Mouse (Mus musculus) liver, embryonic 14.5 days (tissue): ENCODE measurements around the gene Cfap54. TPM values are rescaled to one million over a fixed set of nuclear protein-coding genes. Genes with fewer than 3 reads are reported as not detected.

Experiments
- ATAC-seq: fragments of 200-750 bp; cut with Nextera tagmentation; 2 replicates; pipeline ENCODE4 v1.8.0; 2017; ENCODE audit warnings: moderate number of reproducible peaks, mild to moderate bottlenecking, moderate library complexity; ENCODE audit not compliant: insufficient read depth
- DNase-seq, 3 experiments: peaks; one replicate each; pipeline ENCODE4 v3.0.0-alpha.2; 2012 to 2013; ENCODE audit warnings: low read depth in 3 of 3, low spot score in 3 of 3
- H3K27ac ChIP-seq: fragments of 300-500 bp; sonication (generic); 2 replicates; pipeline ENCODE4 v1.5.1; 2014; ENCODE audit warnings: moderate library complexity, mild to moderate bottlenecking, control low read depth, inconsistent platforms
- H3K27me3 ChIP-seq: fragments of 300-500 bp; sonication (generic); 2 replicates; pipeline ENCODE4 v1.6.1; 2014; ENCODE audit warnings: mild to moderate bottlenecking, low read length, moderate library complexity; ENCODE audit not compliant: control insufficient read depth, insufficient read depth
- H3K36me3 ChIP-seq: fragments of 300-500 bp; sonication (generic); replicated peaks from 2 replicates; pipeline ENCODE4 v1.6.1; 2014; ENCODE audit warnings: low read depth; ENCODE audit not compliant: control insufficient read depth, insufficient read depth
- H3K4me1 ChIP-seq, 2 experiments: fragments of 200-500 bp in 1 of 2; fragments of 300-500 bp in 1 of 2; sonication (generic) in 1 of 2; replicated peaks; 2 replicates each; pipeline ENCODE4 v1.6.1; 2012 to 2014; ENCODE audit warnings: antibody characterized with exemption in 1 of 2, inconsistent platforms in 1 of 2, low read length in 1 of 2; ENCODE audit not compliant: control insufficient read depth in 2 of 2, insufficient read depth in 2 of 2
- H3K4me2 ChIP-seq: fragments of 300-500 bp; sonication (generic); 2 replicates; pipeline ENCODE4 v1.6.1; 2014; ENCODE audit warnings: low read depth, mild to moderate bottlenecking, control low read depth, moderate library complexity
- H3K4me3 ChIP-seq, 2 experiments: fragments of 200-500 bp in 1 of 2; fragments of 300-500 bp in 1 of 2; sonication (generic) in 1 of 2; 2 replicates each; pipeline ENCODE4 v1.5.1; 2012 to 2014; ENCODE audit warnings: low read depth in 2 of 2, low read length in 2 of 2, mild to moderate bottlenecking in 2 of 2, control low read depth in 1 of 2, inconsistent platforms in 1 of 2, moderate library complexity in 1 of 2; ENCODE audit not compliant: insufficient read depth in 1 of 2
- H3K9ac ChIP-seq: fragments of 300-500 bp; sonication (generic); replicated peaks from 2 replicates; pipeline ENCODE4 v1.6.1; 2014; ENCODE audit warnings: mild to moderate bottlenecking, control low read depth, moderate library complexity
- H3K9me3 ChIP-seq: fragments of 300-500 bp; sonication (generic); 2 replicates; pipeline ENCODE4 v1.6.1; 2016; ENCODE audit warnings: low read length, mixed read lengths; ENCODE audit not compliant: control insufficient read depth
- CTCF ChIP-seq: IDR thresholded peaks from 2 replicates; pipeline ENCODE4 v1.5.1; 2016; ENCODE audit warnings: antibody characterized with exemption, low read depth, control low read depth
- EP300 ChIP-seq: IDR thresholded peaks from 2 replicates; pipeline ENCODE4 v1.6.1; 2016; ENCODE audit warnings: antibody characterized with exemption, low read depth
- WGBS: fragments of 180-500 bp; shearing (Covaris S2); extraction: QIAGEN DNeasy Blood & Tissue Kit; methylation state at CpG from one replicate; pipeline ENCODE4 v1.1.7; 2014; ENCODE audit not compliant: insufficient replicate concordance; 5-methylcytosine and 5-hydroxymethylcytosine counted together
- polyA plus RNA-seq, 2 experiments: library from polyadenylated mRNA; depleted of rRNA in 1 of 2; stranded (reverse) in 1 of 2; unstranded in 1 of 2; fragments of >200 nt; fragmentation: Nextera tagmentation in 1 of 2; extraction: Ambion mirVana in 1 of 2; gene quantifications; 2 replicates each; pipeline versions ENCODE4 v1.2.1 to v1.2.3; 2012 to 2014

Cfap54 gene
- polyA plus RNA-seq, 2 experiments: 0.06 to 0.11 TPM

DNA sequence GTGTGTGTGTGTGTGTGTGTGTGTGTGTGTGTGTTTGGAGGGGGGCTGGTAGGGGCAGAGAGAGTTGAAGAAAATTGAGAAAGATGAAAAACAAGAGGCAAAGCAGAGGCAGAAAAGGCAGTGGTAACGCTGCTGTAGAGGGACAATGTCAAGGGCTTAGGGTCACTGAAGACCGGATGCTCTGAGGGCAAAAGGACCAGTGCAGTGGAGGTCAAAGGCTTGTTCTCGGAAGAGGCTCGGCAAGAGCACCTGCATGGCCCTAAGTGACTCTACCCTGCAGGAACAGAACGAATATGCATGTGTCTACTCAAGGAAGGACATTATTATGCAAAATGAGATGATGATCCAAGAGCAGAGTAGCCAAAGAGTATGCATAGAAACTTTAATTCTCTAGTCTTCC lies 264.5 kb downstream of the Cfap54 start:
- TF ChIP-seq CTCF (no peak), EP300 (no peak)
- Histone ChIP-seq H3K27me3 (no peaks in the 10 kb centered on the region), H3K36me3 (no peaks in the 10 kb centered on the region), H3K9ac (no peak overlapping the region), H3K27ac (no peak overlapping the region), H3K9me3 (no peaks in the 10 kb centered on the region), H3K4me1 (no peaks in the 10 kb centered on the region), H3K4me3 (no peak overlapping the region), H3K4me2 (no peak overlapping the region)
- WGBS: 58% methylated on average over 5 of the region's 5 CpGs
- ATAC-seq (no peak), DNase-seq (no peak)

DNA sequence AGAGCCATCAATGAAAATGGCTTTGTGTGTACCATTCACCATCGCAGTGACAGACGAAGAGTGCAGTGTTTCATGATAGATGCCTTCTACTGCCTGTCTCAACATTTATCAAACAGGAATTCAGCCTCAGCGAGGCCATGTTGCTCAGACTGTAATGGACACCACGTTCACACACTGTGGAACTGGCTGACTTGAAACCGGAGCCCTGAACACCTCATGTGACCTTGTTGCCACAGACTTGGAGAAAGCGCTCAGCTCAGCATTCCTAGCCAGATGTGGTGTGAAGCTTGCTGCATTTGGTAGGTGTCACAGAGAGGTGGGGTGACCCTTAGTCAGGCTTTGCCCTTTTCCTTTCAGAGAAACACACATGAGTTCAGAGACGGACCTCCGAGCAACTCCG lies 270.5 kb downstream of the Cfap54 start:
- Histone ChIP-seq H3K4me1 (no peaks in the 10 kb centered on the region), H3K4me2 (no peak overlapping the region), H3K27ac (no peak overlapping the region), H3K36me3 (no peaks in the 10 kb centered on the region), H3K9me3 (no peaks in the 10 kb centered on the region), H3K4me3 (no peak overlapping the region), H3K27me3 (no peaks in the 10 kb centered on the region), H3K9ac (no peak overlapping the region)
- no peak for TF ChIP-seq EP300
- TF ChIP-seq CTCF: no peak
- ATAC-seq (no peak), DNase-seq (no peak)
- WGBS: 67% methylated on average over 9 of the region's 9 CpGs

DNA sequence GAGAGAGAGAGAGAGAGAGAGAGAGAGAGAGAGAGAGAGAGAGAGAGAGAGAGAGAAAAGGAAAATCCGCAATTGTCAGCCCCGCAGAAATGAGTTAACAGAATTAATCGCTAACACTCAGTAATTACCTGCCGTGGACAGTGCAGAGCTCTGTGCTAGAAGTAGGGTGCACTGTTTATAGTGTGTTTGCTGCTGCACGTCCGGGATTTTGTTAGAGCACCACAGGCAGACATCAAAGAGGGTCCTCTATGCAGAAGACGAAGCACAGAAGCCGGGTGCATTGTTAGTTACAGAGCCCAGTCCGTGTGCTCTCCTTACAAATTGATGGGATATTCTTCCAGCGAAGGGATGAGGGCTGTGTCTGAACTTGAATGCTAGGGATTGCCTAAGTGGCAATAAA lies 289.5 kb downstream of the Cfap54 start:
- Histone ChIP-seq H3K9ac (no peak overlapping the region), H3K4me3 (no peak overlapping the region), H3K4me1 (0 out of 4 replicates have a peak, but pooled peaks cover 0 to 2% of the 10 kb centered on the region in 2 experiments), H3K27ac (no peak overlapping the region), H3K9me3 (no peaks in the 10 kb centered on the region), H3K4me2 (no peak overlapping the region), H3K27me3 (no peaks in the 10 kb centered on the region), H3K36me3 (no peaks in the 10 kb centered on the region)
- WGBS: 74% methylated on average over 10 of the region's 10 CpGs
- DNase-seq (no peak), ATAC-seq (no peak)
- no peak for TF ChIP-seq CTCF
- no peak for TF ChIP-seq EP300

DNA sequence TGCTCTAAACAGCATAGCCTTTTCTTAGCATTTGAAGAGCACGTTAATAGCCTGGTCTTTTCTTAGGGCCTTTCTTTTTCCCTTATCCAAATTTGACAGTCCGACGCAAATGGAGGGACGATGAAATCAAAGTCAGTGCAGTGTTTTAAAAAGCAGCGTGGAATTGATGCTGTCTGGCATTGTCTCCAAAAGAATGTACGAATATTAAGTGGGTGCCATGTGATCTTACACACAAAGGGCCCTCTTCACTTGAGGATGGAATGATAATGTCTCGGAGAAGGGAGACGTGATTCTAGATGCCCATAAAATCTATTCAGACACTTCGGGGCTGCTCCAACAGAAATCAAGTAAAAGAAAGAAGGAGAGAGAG lies 289.9 kb downstream of the Cfap54 start:
- H3K4me2 ChIP-seq: no peak overlapping the region
- no peak for TF ChIP-seq EP300
- TF ChIP-seq CTCF: no peak
- H3K4me1 ChIP-seq: 0 out of 4 replicates have a peak, but pooled peaks cover 0 to 2% of the 10 kb centered on the region in 2 experiments
- ATAC-seq (no peak), DNase-seq (no peak)
- no peak overlapping the region for H3K27ac ChIP-seq
- H3K9me3 ChIP-seq: no peaks in the 10 kb centered on the region
- H3K4me3 ChIP-seq: no peak overlapping the region
- WGBS: 75% methylated on average over 9 of the region's 9 CpGs
- no peaks in the 10 kb centered on the region for H3K27me3 ChIP-seq
- no peak overlapping the region for H3K9ac ChIP-seq
- no peaks in the 10 kb centered on the region for H3K36me3 ChIP-seq

DNA sequence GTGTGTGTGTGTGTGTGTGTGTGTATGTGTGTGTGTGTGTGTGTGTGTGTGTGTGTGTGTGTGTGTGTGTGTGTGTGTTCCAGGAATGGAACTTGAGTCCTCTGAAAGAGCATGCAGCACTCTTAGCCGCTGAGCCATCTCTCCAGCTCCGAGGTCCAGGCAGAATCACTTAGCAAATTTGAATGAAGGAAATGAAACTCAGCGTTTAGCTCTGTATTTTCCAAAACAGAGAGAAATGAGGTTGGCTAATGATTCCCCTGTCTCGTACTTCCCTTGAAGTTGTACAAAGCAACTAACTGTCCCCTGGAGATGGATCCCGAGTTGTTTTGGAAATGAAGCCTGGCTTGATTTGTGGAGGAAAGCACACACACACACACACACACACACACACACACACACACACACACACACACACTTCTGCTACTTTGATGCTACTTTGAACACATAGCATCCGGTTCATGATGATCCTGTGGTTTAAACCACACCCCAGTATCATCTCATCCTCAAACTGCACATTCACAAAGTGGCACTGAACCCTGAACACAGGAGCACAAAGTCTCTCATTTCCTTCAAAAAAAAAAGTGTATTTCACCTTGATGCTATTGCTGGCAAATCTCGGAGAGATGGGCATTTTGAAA lies 290.4 kb downstream of the Cfap54 start:
- H3K27me3 ChIP-seq: no peaks in the 10 kb centered on the region
- H3K36me3 ChIP-seq: no peaks in the 10 kb centered on the region
- DNase-seq: no peak
- H3K4me3 ChIP-seq: no peak overlapping the region
- 0 out of 4 replicates have a peak, but pooled peaks cover 0 to 2% of the 10 kb centered on the region in 2 experiments for H3K4me1 ChIP-seq
- no peak overlapping the region for H3K4me2 ChIP-seq
- no peak overlapping the region for H3K9ac ChIP-seq
- H3K27ac ChIP-seq: no peak overlapping the region
- no peak for ATAC-seq
- 58% methylated on average over 7 of the region's 7 CpGs for WGBS
- H3K9me3 ChIP-seq: no peaks in the 10 kb centered on the region
- no peak for TF ChIP-seq EP300
- TF ChIP-seq CTCF: no peak
